Mouse (Mus musculus): ENCODE measurements around the gene Pou2f1. TPM values are rescaled to one million over a fixed set of nuclear protein-coding genes. Genes with fewer than 3 reads are reported as not detected.
A peak's percentile ranks its signal among the peaks of the same experiment; 100 is the strongest.
"Not testable (repeated sequence)": the region's sequence is repeated elsewhere in the genome, so short reads cannot be mapped to it uniquely, and the experiment has no call there.

Pou2f1 gene
- polyA plus RNA-seq, 1 experiment from 2014 or later = 15.5 TPM

GRCm38 (mm10) chr1:165995011-165995660 lies 7.3 kb downstream of the Pou2f1 start:
- H3K9ac ChIP-seq (ENCODE audit: low read depth, low read length); ATAC-seq (replicated peaks; ENCODE audit: low FRiP score); H3K27me3 ChIP-seq (replicated peaks; ENCODE audit: control insufficient read depth, insufficient read depth, low read length); H3K4me2 ChIP-seq; H3K4me3 ChIP-seq (ENCODE audit: low read depth, low read length); H3K36me3 ChIP-seq (ENCODE audit: control insufficient read depth, insufficient read depth, low read length); H3K9me3 ChIP-seq (ENCODE audit: control insufficient read depth, low read length); H3K27ac ChIP-seq (ENCODE audit: low read depth, low read length); DNase-seq (ENCODE audit: low spot score): not testable (repeated sequence)
- peaks cover 22% of the 10 kb centered on the region for H3K4me1 ChIP-seq (replicated peaks; ENCODE audit: control insufficient read depth, insufficient read depth, low read length)
- WGBS = 85% methylated on average over 6 of the region's 7 CpGs

GRCm38 (mm10) chr1:165994279-165994678 lies 8.2 kb downstream of the Pou2f1 start:
- ATAC-seq (replicated peaks; ENCODE audit: low FRiP score) (peak; percentile 39; the same call in 1 of the 2 replicates), DNase-seq (ENCODE audit: low spot score) (no peak)
- Histone ChIP-seq H3K9me3 (ENCODE audit: control insufficient read depth, low read length) (no peaks in the 10 kb centered on the region), H3K4me2 (no peak overlapping the region), H3K36me3 (ENCODE audit: control insufficient read depth, insufficient read depth, low read length) (no peaks in the 10 kb centered on the region), H3K4me1 (replicated peaks; ENCODE audit: control insufficient read depth, insufficient read depth, low read length) (peaks cover 22% of the 10 kb centered on the region), H3K4me3 (ENCODE audit: low read depth, low read length) (no peak overlapping the region), H3K27me3 (replicated peaks; ENCODE audit: control insufficient read depth, insufficient read depth, low read length) (no peaks in the 10 kb centered on the region), H3K27ac (ENCODE audit: low read depth, low read length) (no peak overlapping the region), H3K9ac (ENCODE audit: low read depth, low read length) (no peak overlapping the region)
- WGBS = 45% methylated on average over 1 of the region's 1 CpGs

GRCm38 (mm10) chr1:165993270-165994156 lies 9.0 kb downstream of the Pou2f1 start:
- Histone ChIP-seq H3K27ac (ENCODE audit: low read depth, low read length) (no peak overlapping the region), H3K4me2 (no peak overlapping the region), H3K27me3 (replicated peaks; ENCODE audit: control insufficient read depth, insufficient read depth, low read length) (no peaks in the 10 kb centered on the region), H3K4me3 (ENCODE audit: low read depth, low read length) (no peak overlapping the region), H3K9me3 (ENCODE audit: control insufficient read depth, low read length) (no peaks in the 10 kb centered on the region), H3K9ac (ENCODE audit: low read depth, low read length) (no peak overlapping the region), H3K36me3 (ENCODE audit: control insufficient read depth, insufficient read depth, low read length) (no peaks in the 10 kb centered on the region), H3K4me1 (replicated peaks; ENCODE audit: control insufficient read depth, insufficient read depth, low read length) (peaks cover 22% of the 10 kb centered on the region)
- 74% methylated on average over 6 of the region's 6 CpGs for WGBS
- ATAC-seq (replicated peaks; ENCODE audit: low FRiP score) (no peak), DNase-seq (ENCODE audit: low spot score) (no peak)

- no peak overlapping the region for H3K27ac ChIP-seq (ENCODE audit: low read depth, low read length)
Measured at GRCm38 (mm10) chr1:165988536-165988935, 13.9 kb downstream of the Pou2f1 start.

GRCm38 (mm10) chr1:165988072-165988471 lies 14.4 kb downstream of the Pou2f1 start:
- WGBS = 74% methylated on average over 2 of the region's 2 CpGs
- DNase-seq (ENCODE audit: low spot score) = no peak

More at GRCm38 (mm10) chr1:165988536-165988935, 13.9 kb downstream of the Pou2f1 start:
- Histone ChIP-seq H3K36me3 (ENCODE audit: control insufficient read depth, insufficient read depth, low read length) (no peaks in the 10 kb centered on the region), H3K9ac (ENCODE audit: low read depth, low read length) (no peak overlapping the region), H3K4me3 (ENCODE audit: low read depth, low read length) (no peak overlapping the region), H3K9me3 (ENCODE audit: control insufficient read depth, low read length) (no peaks in the 10 kb centered on the region), H3K27me3 (replicated peaks; ENCODE audit: control insufficient read depth, insufficient read depth, low read length) (no peaks in the 10 kb centered on the region), H3K4me2 (no peak overlapping the region), H3K4me1 (replicated peaks; ENCODE audit: control insufficient read depth, insufficient read depth, low read length) (peaks cover 29% of the 10 kb centered on the region)
- ATAC-seq (replicated peaks; ENCODE audit: low FRiP score) = no peak
- no peak for DNase-seq (ENCODE audit: low spot score)
- WGBS = 91% methylated on average over 2 of the region's 2 CpGs

GRCm38 (mm10) chr1:165985743-165986360 lies 16.6 kb downstream of the Pou2f1 start:
- Histone ChIP-seq H3K9me3 (ENCODE audit: control insufficient read depth, low read length) (no peaks in the 10 kb centered on the region), H3K27me3 (replicated peaks; ENCODE audit: control insufficient read depth, insufficient read depth, low read length) (no peaks in the 10 kb centered on the region), H3K4me3 (ENCODE audit: low read depth, low read length) (no peak overlapping the region), H3K36me3 (ENCODE audit: control insufficient read depth, insufficient read depth, low read length) (no peaks in the 10 kb centered on the region), H3K4me1 (replicated peaks; ENCODE audit: control insufficient read depth, insufficient read depth, low read length) (peaks cover 28% of the 10 kb centered on the region), H3K27ac (ENCODE audit: low read depth, low read length) (0 out of 2 replicates have a peak overlapping the region, but pooled peaks have one; percentile 60), H3K9ac (ENCODE audit: low read depth, low read length) (no peak overlapping the region), H3K4me2 (peak overlapping the region; percentile 57)
- peak; percentile 81 for ATAC-seq (replicated peaks; ENCODE audit: low FRiP score)
- WGBS = 35% methylated on average over 3 of the region's 3 CpGs
- no peak for DNase-seq (ENCODE audit: low spot score)

More at GRCm38 (mm10) chr1:165988072-165988471, 14.4 kb downstream of the Pou2f1 start:
- Histone ChIP-seq H3K4me3 (ENCODE audit: low read depth, low read length) (no peak overlapping the region), H3K36me3 (ENCODE audit: control insufficient read depth, insufficient read depth, low read length) (no peaks in the 10 kb centered on the region), H3K9ac (ENCODE audit: low read depth, low read length) (no peak overlapping the region), H3K27ac (ENCODE audit: low read depth, low read length) (no peak overlapping the region), H3K27me3 (replicated peaks; ENCODE audit: control insufficient read depth, insufficient read depth, low read length) (no peaks in the 10 kb centered on the region), H3K4me1 (replicated peaks; ENCODE audit: control insufficient read depth, insufficient read depth, low read length) (peaks cover 28% of the 10 kb centered on the region), H3K9me3 (ENCODE audit: control insufficient read depth, low read length) (no peaks in the 10 kb centered on the region), H3K4me2 (no peak overlapping the region)
- ATAC-seq (replicated peaks; ENCODE audit: low FRiP score) = no peak

DNA sequence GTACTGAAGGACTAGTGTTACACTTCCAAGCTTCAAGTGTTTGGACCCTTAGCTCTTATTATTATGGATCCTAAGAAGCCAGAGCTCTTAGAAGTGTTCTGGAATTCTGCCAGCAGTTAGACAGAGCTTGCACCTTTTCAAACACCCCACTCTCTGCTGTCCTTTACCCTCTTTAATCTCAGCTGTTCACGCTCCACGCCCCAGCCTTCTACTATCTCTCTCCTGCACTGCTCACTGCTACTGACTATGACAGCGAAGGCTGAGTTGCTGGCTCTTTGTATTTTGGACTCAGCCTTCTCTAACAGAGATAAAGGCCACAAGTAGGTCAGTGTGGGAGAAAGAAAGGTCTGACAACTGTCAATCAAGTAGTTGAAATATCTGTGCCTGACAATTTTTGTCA lies 17.3 kb downstream of the Pou2f1 start:
- 0 out of 2 replicates have a peak overlapping the region, but pooled peaks have one; percentile 60 for H3K27ac ChIP-seq (ENCODE audit: low read depth, low read length)
- DNase-seq (ENCODE audit: low spot score) (no peak), ATAC-seq (replicated peaks; ENCODE audit: low FRiP score) (peak; percentile 95)
- no peaks in the 10 kb centered on the region for H3K36me3 ChIP-seq (ENCODE audit: control insufficient read depth, insufficient read depth, low read length)
- peak overlapping the region; percentile 57 for H3K4me2 ChIP-seq
- H3K9me3 ChIP-seq (ENCODE audit: control insufficient read depth, low read length) = no peaks in the 10 kb centered on the region
- peaks cover 28% of the 10 kb centered on the region for H3K4me1 ChIP-seq (replicated peaks; ENCODE audit: control insufficient read depth, insufficient read depth, low read length)
- no peak overlapping the region for H3K4me3 ChIP-seq (ENCODE audit: low read depth, low read length)
- no peak overlapping the region for H3K9ac ChIP-seq (ENCODE audit: low read depth, low read length)
- WGBS = 30% methylated on average over 3 of the region's 3 CpGs
- H3K27me3 ChIP-seq (replicated peaks; ENCODE audit: control insufficient read depth, insufficient read depth, low read length) = no peaks in the 10 kb centered on the region

- Histone ChIP-seq H3K9ac (ENCODE audit: low read depth, low read length) (no peak overlapping the region), H3K4me3 (ENCODE audit: low read depth, low read length) (no peak overlapping the region), H3K27me3 (replicated peaks; ENCODE audit: control insufficient read depth, insufficient read depth, low read length) (no peaks in the 10 kb centered on the region), H3K27ac (ENCODE audit: low read depth, low read length) (no peak overlapping the region), H3K36me3 (ENCODE audit: control insufficient read depth, insufficient read depth, low read length) (no peaks in the 10 kb centered on the region), H3K9me3 (ENCODE audit: control insufficient read depth, low read length) (no peaks in the 10 kb centered on the region), H3K4me2 (peak overlapping the region; percentile 8; the same call in 1 of the 2 replicates), H3K4me1 (replicated peaks; ENCODE audit: control insufficient read depth, insufficient read depth, low read length) (peaks cover 9% of the 10 kb centered on the region)
- ATAC-seq (replicated peaks; ENCODE audit: low FRiP score) = peak; percentile 70
- WGBS = 45% methylated on average over 7 of the region's 7 CpGs
- DNase-seq (ENCODE audit: low spot score) = no peak
Measured at GRCm38 (mm10) chr1:165976672-165977448, 25.6 kb downstream of the Pou2f1 start.

Data from liver, embryonic 11.5 days (tissue).